Mouse (Mus musculus): Measurements from ENCODE around the gene Nup188.

GRCm38 (mm10) chr2:30249182-30249581 is 37.0 kb upstream of the Nup188 start:
- no peak for TF ChIP-seq POLR2A (IDR thresholded peaks at IDR 0.05; ENCODE audit: control insufficient read depth, low read depth, low read length)
- no peak for TF ChIP-seq CTCF (IDR thresholded peaks at IDR 0.05; ENCODE audit: control insufficient read depth, insufficient read depth, insufficient replicate concordance, low read depth, low read length)

Measured in testis, adult 2 months (tissue).